Mouse (Mus musculus): ENCODE data around the gene Ddx39b. TPM values are rescaled to one million over a fixed set of nuclear protein-coding genes. Genes with fewer than 3 reads are reported as not detected.
"Not testable (repeated sequence)": the region's sequence is repeated elsewhere in the genome, so short reads cannot be mapped to it uniquely, and the experiment has no call there.

The Ddx39b gene
- polyA plus RNA-seq, 1 experiment from 2014 or later, result 365 TPM

GRCm38 (mm10) chr17:35224641-35225040 is 16.9 kb upstream of the Ddx39b start:
- no peak for ATAC-seq (ENCODE audit: low FRiP score, low read depth)

DNA sequence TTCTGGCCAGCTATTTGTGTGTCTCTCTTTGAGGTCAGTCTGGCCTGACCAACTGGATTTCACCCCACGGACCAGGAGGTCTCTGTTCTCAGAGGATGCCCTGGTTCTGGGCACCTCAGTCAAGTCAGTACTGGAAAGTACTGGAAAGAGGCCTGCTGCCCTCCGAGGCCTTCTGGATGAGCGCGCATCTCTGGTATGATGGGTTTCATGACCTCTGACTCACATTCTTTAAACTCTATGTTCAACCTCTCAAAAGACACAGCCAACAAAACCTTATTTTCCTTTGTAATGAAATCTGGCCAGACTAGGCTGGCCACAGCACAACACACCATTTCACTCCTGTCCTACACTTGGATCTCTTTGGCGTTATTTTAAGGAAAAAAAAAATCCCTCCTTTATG is 16.1 kb upstream of the Ddx39b start:
- WGBS, result 97% methylated on average over 5 of the region's 5 CpGs
- H3K4me2 ChIP-seq, result no peak overlapping the region
- no peak overlapping the region for H3K9ac ChIP-seq
- peaks cover 37% of the 10 kb centered on the region for H3K36me3 ChIP-seq
- no peak overlapping the region for H3K27ac ChIP-seq (replicated peaks)
- H3K4me3 ChIP-seq, result no peak overlapping the region
- no peak for ATAC-seq (ENCODE audit: low FRiP score, low read depth)
- no peaks in the 10 kb centered on the region for H3K4me1 ChIP-seq (replicated peaks)
- no peaks in the 10 kb centered on the region for H3K27me3 ChIP-seq
- H3K9me3 ChIP-seq, result no peaks in the 10 kb centered on the region

More at GRCm38 (mm10) chr17:35224641-35225040, 16.9 kb upstream of the Ddx39b start:
- no peaks in the 10 kb centered on the region for H3K9me3 ChIP-seq
- WGBS, result 94% methylated on average over 4 of the region's 4 CpGs
- no peak overlapping the region for H3K27ac ChIP-seq (replicated peaks)
- peaks cover 36% of the 10 kb centered on the region for H3K36me3 ChIP-seq
- no peaks in the 10 kb centered on the region for H3K4me1 ChIP-seq (replicated peaks)
- H3K9ac ChIP-seq, result no peak overlapping the region
- H3K27me3 ChIP-seq, result no peaks in the 10 kb centered on the region
- no peak overlapping the region for H3K4me3 ChIP-seq
- no peak overlapping the region for H3K4me2 ChIP-seq

DNA sequence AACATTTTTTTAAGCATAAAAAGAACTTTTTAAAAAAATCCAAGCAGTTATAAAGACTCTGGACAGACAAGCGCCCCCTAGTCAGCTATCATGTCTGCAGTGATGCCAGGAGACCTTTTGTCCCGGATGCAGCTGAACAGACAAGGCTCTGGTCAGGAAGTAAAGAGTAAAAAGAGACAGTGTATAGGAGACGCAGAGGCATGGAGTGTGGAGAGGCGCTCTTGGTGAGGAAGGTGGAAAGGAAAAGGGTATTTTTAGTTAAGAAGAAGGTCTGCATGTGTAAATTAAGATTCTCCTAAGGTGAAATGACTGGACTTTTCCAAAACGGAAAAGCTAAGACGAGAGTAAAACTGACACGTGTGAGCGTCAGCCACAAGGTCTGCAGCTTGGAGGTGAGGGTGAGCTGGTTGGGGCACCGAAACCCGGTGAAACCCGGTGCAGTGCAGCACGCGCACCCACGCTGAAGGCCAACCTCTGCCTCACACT is 14.9 kb upstream of the Ddx39b start:
- H3K4me2 ChIP-seq, result no peak overlapping the region
- H3K27me3 ChIP-seq, result no peaks in the 10 kb centered on the region
- no peak overlapping the region for H3K27ac ChIP-seq (replicated peaks)
- H3K36me3 ChIP-seq, result peaks cover 32% of the 10 kb centered on the region
- H3K4me3 ChIP-seq, result no peak overlapping the region
- H3K9me3 ChIP-seq, result no peaks in the 10 kb centered on the region
- peaks cover 3% of the 10 kb centered on the region; the same call in 1 of the 2 replicates for H3K4me1 ChIP-seq (replicated peaks)
- ATAC-seq (ENCODE audit: low FRiP score, low read depth), result no peak
- WGBS, result 87% methylated on average over 14 of the region's 14 CpGs
- no peak overlapping the region for H3K9ac ChIP-seq

GRCm38 (mm10) chr17:35231022-35231421 is 10.5 kb upstream of the Ddx39b start:
- Histone ChIP-seq H3K27ac (replicated peaks) (no peak overlapping the region), H3K9ac (no peak overlapping the region), H3K4me2 (no peak overlapping the region), H3K36me3 (peaks cover 29% of the 10 kb centered on the region), H3K27me3 (no peaks in the 10 kb centered on the region), H3K4me3 (no peak overlapping the region), H3K9me3 (no peaks in the 10 kb centered on the region), H3K4me1 (replicated peaks) (peaks cover 36% of the 10 kb centered on the region)
- 94% methylated on average over 10 of the region's 10 CpGs for WGBS
- no peak for ATAC-seq (ENCODE audit: low FRiP score, low read depth)

- 8% methylated on average over 12 of the region's 12 CpGs for WGBS
- Histone ChIP-seq H3K4me3 (no peak overlapping the region; the same call in 1 of the 2 replicates), H3K36me3 (peaks cover 29% of the 10 kb centered on the region), H3K27ac (replicated peaks) (no peak overlapping the region), H3K9me3 (no peaks in the 10 kb centered on the region), H3K9ac (no peak overlapping the region), H3K4me1 (replicated peaks) (peaks cover 42% of the 10 kb centered on the region), H3K4me2 (peak overlapping the region; percentile 36), H3K27me3 (no peaks in the 10 kb centered on the region)
- no peak for ATAC-seq (ENCODE audit: low FRiP score, low read depth)
Measured at GRCm38 (mm10) chr17:35232043-35232442, 9.5 kb upstream of the Ddx39b start.

DNA sequence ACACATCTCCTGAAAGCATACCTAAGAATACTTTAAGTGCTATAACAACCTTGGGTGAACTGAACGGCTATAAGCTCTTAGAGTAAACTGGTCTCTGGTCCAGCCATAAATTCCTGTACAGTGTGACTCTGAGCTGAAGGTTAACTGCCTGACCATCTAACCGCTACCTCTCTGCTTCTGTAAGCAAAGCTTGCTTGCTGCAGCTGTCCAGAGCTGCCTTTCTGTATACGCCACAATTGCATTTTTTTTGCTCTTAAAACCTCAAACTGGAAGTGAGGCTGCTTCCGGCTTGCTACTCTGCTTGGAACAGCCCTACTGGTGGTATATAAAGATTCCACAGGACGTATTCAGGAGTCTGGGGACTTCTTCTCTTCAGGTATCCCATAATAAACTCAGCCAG is 8.9 kb upstream of the Ddx39b start:
- Histone ChIP-seq H3K4me3 (no peak overlapping the region), H3K9ac (no peak overlapping the region), H3K9me3 (no peaks in the 10 kb centered on the region), H3K4me1 (replicated peaks) (peaks cover 48% of the 10 kb centered on the region), H3K27ac (replicated peaks) (no peak overlapping the region), H3K36me3 (peaks cover 24% of the 10 kb centered on the region), H3K4me2 (no peak overlapping the region), H3K27me3 (no peaks in the 10 kb centered on the region)
- 91% methylated on average over 5 of the region's 5 CpGs for WGBS
- ATAC-seq (ENCODE audit: low FRiP score, low read depth), result no peak

DNA sequence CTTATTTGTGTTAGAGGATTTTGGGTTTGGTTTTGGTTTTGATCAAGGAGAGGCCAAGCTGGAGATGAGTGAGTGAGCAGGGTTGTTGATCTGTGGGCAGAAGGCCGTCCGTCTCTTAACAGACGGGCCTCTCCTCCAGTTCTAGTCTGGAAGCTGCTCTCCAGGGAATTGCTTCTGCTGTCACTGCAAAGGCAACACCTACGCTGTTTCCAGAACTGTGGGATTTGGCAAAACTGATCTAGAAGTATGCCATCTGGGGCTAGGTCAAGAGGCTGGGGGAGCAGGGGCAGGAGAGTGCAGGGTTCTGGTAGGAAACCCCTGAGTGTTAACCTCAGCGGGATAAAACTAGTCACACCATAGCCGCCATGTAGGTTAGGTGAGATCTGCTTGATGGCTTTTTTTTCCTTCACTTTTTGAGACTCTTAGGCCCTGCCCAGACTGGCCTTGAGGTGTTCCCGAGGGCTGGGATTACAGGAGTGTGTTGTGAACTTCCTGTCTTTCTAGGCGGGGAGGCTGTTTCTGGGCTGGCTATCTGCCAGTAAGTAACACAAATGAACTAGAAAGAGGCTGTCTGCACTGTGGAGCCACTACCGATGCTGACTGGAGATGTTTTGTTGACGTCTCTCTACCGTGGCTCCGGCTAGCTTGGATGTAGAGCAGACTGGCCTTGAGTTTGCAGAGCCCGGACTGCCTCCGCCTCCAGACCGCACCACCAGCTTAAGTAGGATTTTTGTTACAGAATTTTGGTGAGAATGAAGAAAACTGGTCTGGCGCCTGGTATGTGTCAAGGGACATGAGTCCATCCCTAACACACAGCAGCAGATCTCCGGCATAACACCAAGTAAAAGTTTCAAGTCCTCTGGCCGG is 8.2 kb upstream of the Ddx39b start, which contains the start of gene Atp6v1g2:
Gene Atp6v1g2, plus strand, starts transcription at position 547 of the 867 bp plus-strand sequence.
- peak within 1 kb of the TSS; percentile 96 for H3K4me2 ChIP-seq
- peak within 1 kb of the TSS; percentile 55 for H3K4me3 ChIP-seq
- no peaks in the 10 kb centered on the region for H3K9me3 ChIP-seq
- 76% methylated on average over 18 of the region's 18 CpGs for WGBS
- H3K27me3 ChIP-seq, result no peaks in the 10 kb centered on the region
- no peak within 1 kb of the TSS for H3K9ac ChIP-seq
- H3K36me3 ChIP-seq, result peaks cover 18% of the 10 kb centered on the region
- ATAC-seq (ENCODE audit: low FRiP score, low read depth), result no peak
- H3K27ac ChIP-seq (replicated peaks), result no peak within 1 kb of the TSS; the same call in 1 of the 2 replicates
- peaks cover 48% of the 10 kb centered on the region for H3K4me1 ChIP-seq (replicated peaks)

- H3K27me3 ChIP-seq; ATAC-seq (ENCODE audit: low FRiP score, low read depth); H3K9ac ChIP-seq; H3K27ac ChIP-seq (replicated peaks); H3K9me3 ChIP-seq: not testable (repeated sequence)
- Histone ChIP-seq H3K4me3 (peak overlapping the region; percentile 55; the same call in 1 of the 2 replicates), H3K4me1 (replicated peaks) (peaks cover 48% of the 10 kb centered on the region), H3K36me3 (peaks cover 12% of the 10 kb centered on the region), H3K4me2 (peak overlapping the region; percentile 96)
- 85% methylated on average over 7 of the region's 7 CpGs for WGBS
Measured at GRCm38 (mm10) chr17:35234090-35234489, 7.5 kb upstream of the Ddx39b start.

DNA sequence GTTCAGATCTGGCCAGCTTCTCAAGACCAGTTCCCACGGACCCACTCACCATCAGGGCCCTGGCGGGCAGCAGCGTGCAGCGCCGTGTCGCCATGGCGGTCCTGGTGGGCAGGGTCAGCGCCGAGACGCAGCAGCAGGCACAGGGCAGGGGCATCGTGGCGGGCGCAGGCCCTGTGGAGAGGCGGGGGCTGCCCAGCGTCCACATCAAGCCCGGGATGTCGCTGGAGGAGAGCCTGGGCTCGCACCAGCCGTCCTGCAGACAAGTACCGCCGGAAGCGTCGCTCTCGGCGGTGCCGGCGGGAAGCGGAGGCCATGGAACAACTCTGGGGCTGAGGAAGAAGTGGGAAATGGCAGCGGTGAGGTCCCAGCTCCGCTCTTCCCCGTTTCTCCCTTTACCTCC is 6.6 kb upstream of the Ddx39b start:
- Histone ChIP-seq H3K36me3 (peaks cover 4% of the 10 kb centered on the region; the same call in 1 of the 2 replicates), H3K27ac (replicated peaks) (peak overlapping the region; percentile 95), H3K9me3 (no peaks in the 10 kb centered on the region), H3K9ac (peak overlapping the region; percentile 66), H3K27me3 (no peaks in the 10 kb centered on the region), H3K4me1 (replicated peaks) (peaks cover 48% of the 10 kb centered on the region), H3K4me2 (peak overlapping the region; percentile 96), H3K4me3 (peak overlapping the region; percentile 55)
- no peak for ATAC-seq (ENCODE audit: low FRiP score, low read depth)
- 7% methylated on average over 30 of the region's 31 CpGs for WGBS

DNA sequence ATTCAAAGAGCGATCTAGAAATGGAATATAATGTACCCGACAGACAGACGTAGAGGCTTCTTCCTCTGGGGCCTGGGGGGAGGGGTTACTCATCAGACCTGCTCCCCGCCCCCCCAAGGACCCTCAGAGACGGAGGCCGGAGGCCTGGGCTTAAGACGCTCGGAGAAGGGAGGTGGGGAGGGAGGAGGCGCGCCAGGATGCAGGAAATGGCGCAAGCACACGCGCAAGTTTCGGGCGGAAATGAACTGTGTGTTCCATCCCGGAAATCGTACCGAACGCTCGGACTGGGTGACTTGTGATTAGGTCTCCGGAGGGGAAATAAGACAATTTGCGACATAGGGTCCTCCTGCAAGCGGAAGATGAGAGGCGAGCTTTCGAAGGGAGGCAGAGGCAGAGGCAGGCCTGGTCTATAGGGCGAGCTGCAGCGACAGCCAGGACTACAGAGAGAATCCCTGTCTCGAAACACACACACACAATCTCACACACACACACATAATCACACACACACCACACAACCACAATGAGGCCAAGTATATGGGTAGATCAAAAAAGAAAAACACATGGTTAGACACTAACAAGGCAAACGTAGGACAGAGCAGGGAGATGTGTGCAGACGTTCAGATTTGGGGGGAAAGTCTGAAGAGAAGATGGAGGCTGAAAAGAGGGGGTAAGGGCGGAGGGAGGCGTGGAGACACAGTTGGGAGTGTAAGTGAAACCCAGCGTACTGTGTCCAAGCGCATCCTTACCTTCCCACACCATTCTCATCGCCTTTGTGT is 5.7 kb upstream of the Ddx39b start, which contains the start of gene Nfkbil1:
Gene Nfkbil1, minus strand, starts transcription at position 179 of the 776 bp plus-strand sequence.
- H3K27ac ChIP-seq (replicated peaks), result peak within 1 kb of the TSS; percentile 95
- ATAC-seq (ENCODE audit: low FRiP score, low read depth), result peak; percentile 79
- no peaks in the 10 kb centered on the region for H3K27me3 ChIP-seq
- H3K9ac ChIP-seq, result peak within 1 kb of the TSS; percentile 66
- peak within 1 kb of the TSS; percentile 96 for H3K4me2 ChIP-seq
- peak within 1 kb of the TSS; percentile 55 for H3K4me3 ChIP-seq
- no peaks in the 10 kb centered on the region for H3K36me3 ChIP-seq
- H3K9me3 ChIP-seq, result no peaks in the 10 kb centered on the region
- peaks cover 57% of the 10 kb centered on the region for H3K4me1 ChIP-seq (replicated peaks)
- WGBS, result under 1% methylated on average over 35 of the region's 35 CpGs

DNA sequence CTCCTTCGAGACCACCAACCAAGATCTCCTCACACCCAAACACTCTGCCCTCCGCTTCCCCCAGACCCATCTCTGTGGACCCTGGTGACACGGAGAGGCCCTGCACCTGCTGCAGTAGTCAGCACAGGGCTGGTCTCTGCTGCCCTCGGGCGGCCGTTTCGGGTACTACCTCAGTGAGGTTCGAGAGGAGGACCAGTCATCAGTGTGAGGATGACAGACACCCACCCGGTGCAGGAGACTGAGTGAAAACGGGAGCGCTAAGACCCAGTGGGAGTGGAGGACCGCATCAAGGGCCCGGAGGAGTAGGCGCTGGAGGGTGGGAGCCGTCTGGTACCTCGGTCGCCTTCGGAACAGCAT is 5.2 kb upstream of the Ddx39b start:
- peak overlapping the region; percentile 55 for H3K4me3 ChIP-seq
- under 1% methylated on average over 18 of the region's 18 CpGs for WGBS
- H3K27ac ChIP-seq (replicated peaks), result peak overlapping the region; percentile 95
- peak overlapping the region; percentile 66 for H3K9ac ChIP-seq
- H3K27me3 ChIP-seq, result no peaks in the 10 kb centered on the region
- peak; percentile 86 for ATAC-seq (ENCODE audit: low FRiP score, low read depth)
- no peaks in the 10 kb centered on the region for H3K9me3 ChIP-seq
- no peaks in the 10 kb centered on the region for H3K36me3 ChIP-seq
- H3K4me1 ChIP-seq (replicated peaks), result peaks cover 57% of the 10 kb centered on the region
- H3K4me2 ChIP-seq, result peak overlapping the region; percentile 96

DNA sequence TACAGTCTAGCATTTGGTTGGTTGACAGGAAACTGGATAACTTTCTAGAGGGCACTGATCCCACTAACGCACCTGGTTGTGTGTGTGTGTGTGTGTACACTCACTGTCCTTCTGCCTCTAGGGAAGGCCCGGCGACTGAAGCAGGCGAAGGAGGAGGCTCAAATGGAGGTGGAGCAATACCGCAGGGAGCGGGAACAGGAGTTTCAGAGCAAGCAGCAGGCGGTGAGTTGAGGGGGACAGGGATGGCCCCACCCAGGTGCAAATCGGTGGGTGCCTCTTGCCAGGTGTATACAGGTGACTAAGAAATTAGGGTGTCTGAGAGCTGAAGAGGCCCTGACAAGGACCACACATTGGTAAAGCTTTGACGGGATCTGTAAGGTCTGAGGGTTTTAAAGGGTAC is 4.5 kb upstream of the Ddx39b start:
- peak overlapping the region; percentile 96 for H3K4me2 ChIP-seq
- no peaks in the 10 kb centered on the region for H3K27me3 ChIP-seq
- ATAC-seq (ENCODE audit: low FRiP score, low read depth), result no peak
- no peaks in the 10 kb centered on the region for H3K36me3 ChIP-seq
- peak overlapping the region; percentile 55 for H3K4me3 ChIP-seq
- H3K9ac ChIP-seq, result peak overlapping the region; percentile 66
- WGBS, result 68% methylated on average over 9 of the region's 9 CpGs
- H3K4me1 ChIP-seq (replicated peaks), result peaks cover 51% of the 10 kb centered on the region
- no peaks in the 10 kb centered on the region for H3K9me3 ChIP-seq
- H3K27ac ChIP-seq (replicated peaks), result peak overlapping the region; percentile 95

Measured in hindbrain, embryonic 15.5 days (tissue).